7 mouse cellular contexts compared by ENCODE assay signal in the genomic region with DNA sequence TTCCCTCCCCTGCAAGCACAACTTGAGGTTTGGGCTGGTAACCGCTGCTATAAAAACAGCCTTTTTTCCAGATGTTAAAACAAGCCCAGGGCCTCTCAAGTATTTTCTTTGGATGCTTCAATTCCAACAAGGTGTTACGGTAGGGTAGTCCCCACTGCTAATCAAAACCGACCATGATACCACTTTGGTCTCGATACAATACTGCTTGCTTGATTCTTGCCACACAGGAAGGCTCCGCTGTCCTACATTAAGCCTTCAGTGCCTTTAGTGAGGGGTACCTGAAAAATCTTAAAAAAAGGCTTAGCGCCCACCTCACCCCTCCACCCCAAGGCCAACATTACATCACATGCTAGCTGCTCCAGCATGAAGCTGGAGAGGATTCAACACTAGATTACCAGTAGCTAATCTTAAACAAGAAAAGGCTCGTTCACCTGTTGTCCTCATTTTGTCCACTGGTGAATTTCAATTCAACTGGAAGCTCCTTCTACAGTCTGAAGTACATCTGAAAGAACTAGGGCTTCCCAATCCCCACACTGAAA. TPM values are rescaled to one million over a fixed set of nuclear protein-coding genes. Genes with fewer than 3 reads are reported as not detected.
DNase-seq lines count a peak whose midpoint lies in the region; ATAC-seq and TF ChIP-seq lines count a peak whose summit lies in the region.

No protein-coding gene starts in this region.

- H3K27ac ChIP-seq in forebrain, embryonic 10.5 days = no peak overlapping the region
- peak overlapping the region; percentile 46 for H3K27ac ChIP-seq in intestine, postnatal 0 days (ENCODE audit: low read depth, low read length)
- no peak overlapping the region; the same call in 1 of the 2 replicates for H3K27ac ChIP-seq in olfactory bulb, adult 2 months (ENCODE audit: insufficient read depth, low read depth, low read length)

- H3K9ac ChIP-seq in intestine, postnatal 0 days (ENCODE audit: low read depth, low read length) = peak overlapping the region; percentile 51

- H3K27me3 ChIP-seq in megakaryocyte, embryonic 14.5 days (replicated peaks) = no peaks in the 10 kb centered on the region
- H3K27me3 ChIP-seq in forebrain, embryonic 10.5 days (ENCODE audit: poor library complexity, severe bottlenecking) = no peaks in the 10 kb centered on the region
- no peaks in the 10 kb centered on the region for H3K27me3 ChIP-seq in intestine, postnatal 0 days (replicated peaks; ENCODE audit: control insufficient read depth, insufficient read depth, low read length)

- WGBS in forebrain, embryonic 10.5 days = 84% methylated on average over 7 of the region's 7 CpGs
- 43% methylated on average over 7 of the region's 7 CpGs for WGBS in intestine, postnatal 0 days
- 4% methylated on average over 7 of the region's 7 CpGs for WGBS in olfactory bulb, adult 2 months

- no peak for TF ChIP-seq POLR2A in olfactory bulb, adult 2 months (IDR thresholded peaks at IDR 0.05; ENCODE audit: insufficient read depth, low read depth, low read length)

- H3K9me3 ChIP-seq in megakaryocyte, embryonic 14.5 days = no peaks in the 10 kb centered on the region
- no peaks in the 10 kb centered on the region for H3K9me3 ChIP-seq in forebrain, embryonic 10.5 days
- no peaks in the 10 kb centered on the region for H3K9me3 ChIP-seq in intestine, postnatal 0 days (ENCODE audit: control insufficient read depth)

- H3K4me1 ChIP-seq in megakaryocyte, embryonic 14.5 days = peaks cover 54% of the 10 kb centered on the region
- H3K4me1 ChIP-seq in forebrain, embryonic 10.5 days = peaks cover 37% of the 10 kb centered on the region
- 0 out of 2 replicates have a peak, but pooled peaks cover 2% of the 10 kb centered on the region for H3K4me1 ChIP-seq in intestine, postnatal 0 days (replicated peaks; ENCODE audit: control insufficient read depth, insufficient read depth, low read length)
- peaks cover 4% of the 10 kb centered on the region for H3K4me1 ChIP-seq in olfactory bulb, adult 2 months (ENCODE audit: control insufficient read depth, insufficient read depth, low read length)

- ATAC-seq in megakaryocyte, adult 5-6 weeks (ENCODE audit: poor library complexity, severe bottlenecking) = no peak
- ATAC-seq in intestine, postnatal 0 days = no peak
- ATAC-seq in granulocyte monocyte progenitor cell, adult 5-6 weeks (replicated peaks; ENCODE audit: poor library complexity, severe bottlenecking) = no peak

- H3K36me3 ChIP-seq in megakaryocyte, embryonic 14.5 days (replicated peaks; ENCODE audit: low read length) = peaks cover 69% of the 10 kb centered on the region
- H3K36me3 ChIP-seq in forebrain, embryonic 10.5 days (replicated peaks) = peaks cover 67% of the 10 kb centered on the region
- H3K36me3 ChIP-seq in intestine, postnatal 0 days (ENCODE audit: control insufficient read depth, insufficient read depth) = peaks cover 40% of the 10 kb centered on the region

- DNase-seq in forebrain, embryonic 10.5 days (ENCODE audit: extremely low spot score, low spot score) = no peak
- no peak for DNase-seq in adrenal gland, adult 18-20 months (ENCODE audit: low spot score in 2 of 2)

- peak overlapping the region; percentile 86 for H3K4me2 ChIP-seq in intestine, postnatal 0 days (replicated peaks; ENCODE audit: low read depth)

- no peak for TF ChIP-seq CTCF in intestine, postnatal 0 days (IDR thresholded peaks at IDR 0.05; ENCODE audit: low read depth)
- TF ChIP-seq CTCF in olfactory bulb, adult 2 months (IDR thresholded peaks at IDR 0.05; ENCODE audit: insufficient read depth, low read depth, low read length) = no peak

- peak overlapping the region; percentile 100 for H3K4me3 ChIP-seq in megakaryocyte, embryonic 14.5 days (replicated peaks)
- peak overlapping the region; percentile 98 for H3K4me3 ChIP-seq in forebrain, embryonic 10.5 days
- H3K4me3 ChIP-seq in intestine, postnatal 0 days (ENCODE audit: low read depth, low read length) = peak overlapping the region; percentile 82
- H3K4me3 ChIP-seq in olfactory bulb, adult 2 months (ENCODE audit: insufficient read depth, low read depth, low read length) = peak overlapping the region; percentile 54

RNA-seq across cellular contexts. Expression of a gene that starts 25.4 kb away (rescaled TPM):
- polyA plus RNA-seq in megakaryocyte, embryonic 14.5 days (2012; ENCODE audit: insufficient read depth, low replicate concordance) = 30.0 and 71.8 TPM in 2 replicates
- total RNA-seq in megakaryocyte, adult 5-6 weeks (2015) = 20.2 and 21.8 TPM in 2 replicates
- total RNA-seq in megakaryocyte, adult 5-6 weeks (2017) = 30.9 and 41.5 TPM in 2 replicates
- polyA plus RNA-seq in forebrain, embryonic 10.5 days (2016; fragmentation: Nextera tagmentation; extraction: Ambion mirVana) = 63.4 and 64.6 TPM in 2 replicates
- polyA plus RNA-seq in intestine, postnatal 0 days (2015; fragmentation: Nextera tagmentation; extraction: Ambion mirVana) = 43.8 and 48.8 TPM in 2 replicates
- polyA plus RNA-seq in olfactory bulb, adult 2 months (2012; ENCODE audit: insufficient read depth, insufficient read length, low replicate concordance, missing spikeins) = not detected in 2 replicates
- total RNA-seq in adrenal gland, adult 18-20 months (2021) = 100 to 1,000 TPM in 1 of 2 experiments, 10 to 100 TPM in 1; 92.3 to 105 TPM
- total RNA-seq in granulocyte monocyte progenitor cell, adult 5-6 weeks (2014; fragmentation: Nextera tagmentation) = 40.9 and 47.7 TPM in 2 replicates
- 22.8 and 23.3 TPM in 2 replicates for total RNA-seq in granulocyte monocyte progenitor cell, adult 5-6 weeks (2017)

RNA-seq across cellular contexts. Expression of a gene that starts 55.9 kb away (rescaled TPM):
- 1.3 and 7.9 TPM in 2 replicates for polyA plus RNA-seq in megakaryocyte, embryonic 14.5 days (2012; ENCODE audit: insufficient read depth, low replicate concordance)
- 1.5 TPM in 1 of 2 replicates, not detected in the other for total RNA-seq in megakaryocyte, adult 5-6 weeks (2015)
- 0.18 and 2.8 TPM in 2 replicates for total RNA-seq in megakaryocyte, adult 5-6 weeks (2017)
- polyA plus RNA-seq in forebrain, embryonic 10.5 days (2016; fragmentation: Nextera tagmentation; extraction: Ambion mirVana) = 2.6 and 4.9 TPM in 2 replicates
- 11.9 and 15.6 TPM in 2 replicates for polyA plus RNA-seq in intestine, postnatal 0 days (2015; fragmentation: Nextera tagmentation; extraction: Ambion mirVana)
- not detected in 2 replicates for polyA plus RNA-seq in olfactory bulb, adult 2 months (2012; ENCODE audit: insufficient read depth, insufficient read length, low replicate concordance, missing spikeins)
- 100 to 1,000 TPM; 241 to 252 TPM for total RNA-seq in adrenal gland, adult 18-20 months (2021)
- total RNA-seq in granulocyte monocyte progenitor cell, adult 5-6 weeks (2014; fragmentation: Nextera tagmentation) = 1.8 and 16.0 TPM in 2 replicates
- 3.7 and 3.9 TPM in 2 replicates for total RNA-seq in granulocyte monocyte progenitor cell, adult 5-6 weeks (2017)
